ENCODE assay signal across 8 mouse cellular contexts in genomic region chr15:83233219-83233992, GRCm38 (mm10). TPM values are rescaled to one million over a fixed set of nuclear protein-coding genes. Genes with fewer than 3 reads are reported as not detected.
DNase-seq lines count a peak whose midpoint lies in the region; ATAC-seq lines count a peak whose summit lies in the region.

No protein-coding gene starts in this region.

- no peaks in the 10 kb centered on the region for H3K9me3 ChIP-seq in stomach, embryonic 16.5 days (replicated peaks; ENCODE audit: control insufficient read depth, low read length)

- H3K4me3 ChIP-seq in stomach, embryonic 16.5 days (replicated peaks; ENCODE audit: low read length): no peak overlapping the region

- H3K27ac ChIP-seq in stomach, embryonic 16.5 days (ENCODE audit: low read length): peak overlapping the region; percentile 52; the same call in 1 of the 2 replicates

- no peak overlapping the region for H3K4me2 ChIP-seq in stomach, embryonic 16.5 days (ENCODE audit: low read depth, low read length)

- ATAC-seq in stomach, embryonic 16.5 days (ENCODE audit: insufficient read depth, low FRiP score): peak; percentile 63

- WGBS in stomach, embryonic 16.5 days: 71% methylated on average over 4 of the region's 4 CpGs

- peaks cover 7% of the 10 kb centered on the region for H3K4me1 ChIP-seq in stomach, embryonic 16.5 days (ENCODE audit: control insufficient read depth, insufficient read depth, low read length)

- peak; percentile 71 for DNase-seq in adrenal gland, adult 2 months
- DNase-seq in adrenal gland, postnatal 4 days (ENCODE audit: low spot score in 2 of 2): no peak
- peak; percentile 10 to 27 for DNase-seq in right cerebral cortex, adult 2 months (ENCODE audit: low spot score in 2 of 2)
- DNase-seq in right cerebral cortex, adult 18-20 months: no peak
- DNase-seq in heart, postnatal 36 days: peak; percentile 67 to 74
- DNase-seq in embryo, embryonic 11 days: no peak
- DNase-seq in spleen, postnatal 36 days (ENCODE audit: low spot score in 2 of 2): no peak

- H3K27me3 ChIP-seq in stomach, embryonic 16.5 days (ENCODE audit: control insufficient read depth, insufficient read depth, low read length): no peaks in the 10 kb centered on the region

- intact Hi-C loops in heart, postnatal 36 days (cut with DNase I): no loop called here

- no peak overlapping the region for H3K9ac ChIP-seq in stomach, embryonic 16.5 days (ENCODE audit: low read length)

- no peaks in the 10 kb centered on the region for H3K36me3 ChIP-seq in stomach, embryonic 16.5 days (ENCODE audit: control insufficient read depth, insufficient read depth, low read length)

RNA-seq across cellular contexts. Expression of gene A4galt, which starts 18.2 kb away (rescaled TPM):
- total RNA-seq in adrenal gland, adult 2 months (2021): 10 to 100 TPM in 1 of 2 experiments, 1 to 10 TPM in 1; 8.3 to 14.2 TPM
- polyA plus RNA-seq in adrenal gland, adult 2 months (2012; rRNA removed): 8.8 and 22.2 TPM in 2 replicates
- total RNA-seq in adrenal gland, postnatal 4 days (2021): 10 to 100 TPM; 11.6 to 14.6 TPM
- 1 to 10 TPM; 3.4 to 8.3 TPM for total RNA-seq in heart, postnatal 36 days (2021)
- 15.3 and 16.9 TPM in 2 replicates for polyA plus RNA-seq in stomach, embryonic 16.5 days (2015; fragmentation: Nextera tagmentation; extraction: Ambion mirVana)

Comparison
In these comparisons a context has a peak if more than half of its experiments do, and no peak if none do; other contexts are left out.
1. DNase-seq: peak in adrenal gland, adult 2 months (single experiment), right cerebral cortex, adult 2 months (2 of 2) and heart, postnatal 36 days (2 of 2); none in adrenal gland, postnatal 4 days (0 of 2), right cerebral cortex, adult 18-20 months (single experiment), embryo, embryonic 11 days (single experiment) and spleen, postnatal 36 days (0 of 2).